Mouse (Mus musculus) liver, embryonic 15.5 days (tissue): ENCODE data around the gene Zc3h13. TPM values are rescaled to one million over a fixed set of nuclear protein-coding genes. Genes with fewer than 3 reads are reported as not detected.

Experiments used
- ATAC-seq: fragments of 200-750 bp; cut with Nextera tagmentation; 2 replicates; pipeline ENCODE4 v1.8.0; 2017; ENCODE audit warnings: moderate number of reproducible peaks, mild to moderate bottlenecking, moderate library complexity; ENCODE audit not compliant: insufficient read depth
- H3K27ac ChIP-seq: fragments of 300-500 bp; sonication (generic); replicated peaks from 2 replicates; pipeline ENCODE4 v1.5.1; 2015; ENCODE audit warnings: mild to moderate bottlenecking, inconsistent platforms
- H3K27me3 ChIP-seq: fragments of 300-500 bp; sonication (generic); 2 replicates; pipeline ENCODE4 v1.6.1; 2015; ENCODE audit warnings: mild to moderate bottlenecking, inconsistent platforms
- H3K36me3 ChIP-seq: fragments of 300-500 bp; sonication (generic); replicated peaks from 2 replicates; pipeline ENCODE4 v1.6.1; 2015; ENCODE audit warnings: moderate library complexity, mild to moderate bottlenecking, inconsistent platforms
- H3K4me1 ChIP-seq: fragments of 300-500 bp; sonication (generic); replicated peaks from 2 replicates; pipeline ENCODE4 v1.6.1; 2015; ENCODE audit warnings: inconsistent platforms
- H3K4me2 ChIP-seq: fragments of 300-500 bp; sonication (generic); 2 replicates; pipeline ENCODE4 v1.6.1; 2015; ENCODE audit warnings: moderate library complexity, mild to moderate bottlenecking, inconsistent platforms
- H3K4me3 ChIP-seq: fragments of 300-500 bp; sonication (generic); replicated peaks from 2 replicates; pipeline ENCODE4 v1.5.1; 2015; ENCODE audit warnings: mild to moderate bottlenecking, inconsistent platforms
- H3K9ac ChIP-seq: fragments of 300-500 bp; sonication (generic); 2 replicates; pipeline ENCODE4 v1.6.1; 2015; ENCODE audit warnings: moderate library complexity, mild to moderate bottlenecking, inconsistent platforms
- H3K9me3 ChIP-seq: fragments of 300-500 bp; sonication (generic); replicated peaks from 2 replicates; pipeline ENCODE4 v1.6.1; 2016; ENCODE audit warnings: inconsistent platforms
- WGBS: fragments of 180-500 bp; shearing (Covaris S2); methylation state at CpG from one replicate; pipeline ENCODE4 v1.1.7; 2015; ENCODE audit warnings: mixed read lengths; ENCODE audit not compliant: insufficient replicate concordance; 5-methylcytosine and 5-hydroxymethylcytosine counted together
- polyA plus RNA-seq: library from polyadenylated mRNA; unstranded; fragments of >200 nt; fragmentation: Nextera tagmentation; extraction: Ambion mirVana; gene quantifications from 2 replicates; pipeline ENCODE4 v1.2.1, GENCODE M21; 2015

The Zc3h13 gene
- 11.9 TPM in 2 replicates for polyA plus RNA-seq

DNA sequence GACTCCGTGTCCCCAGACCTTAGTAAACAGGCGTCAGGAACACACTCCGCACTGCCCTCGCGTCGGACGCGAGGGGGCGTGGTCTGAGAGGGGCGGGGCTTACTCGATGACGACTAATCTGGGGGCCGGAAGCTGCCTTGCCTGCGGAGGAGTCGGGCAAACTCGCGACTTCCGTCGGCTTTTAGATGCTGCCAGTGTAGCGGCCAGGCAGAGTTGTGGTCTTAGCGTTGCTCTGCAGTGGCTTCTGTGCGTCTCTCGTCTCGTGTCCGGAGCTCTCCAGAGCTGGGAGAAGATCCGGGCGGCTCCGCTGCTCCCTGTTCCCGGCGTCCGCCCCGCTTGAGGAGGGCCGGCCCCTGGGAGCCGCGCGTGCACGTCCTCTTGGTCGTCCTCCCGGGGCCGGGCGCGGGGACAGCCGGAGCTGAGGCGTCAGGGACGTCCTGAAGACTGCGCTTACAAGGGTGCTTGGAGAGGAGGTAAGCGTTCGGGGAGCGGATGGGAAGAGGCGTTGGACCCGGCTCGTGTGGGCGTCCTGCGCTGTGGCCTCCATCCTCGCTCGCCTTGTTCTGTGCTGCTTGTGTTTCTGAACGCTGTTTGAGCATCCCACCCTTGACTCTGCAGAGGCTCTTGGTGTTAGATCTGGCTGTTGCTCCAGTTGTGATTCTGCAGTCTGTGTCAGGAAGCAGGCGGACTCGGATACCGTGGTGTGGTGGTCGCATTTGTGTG is at the start of gene Zc3h13:
TSS of gene Zc3h13 (plus strand) at position 181 of the 723 bp plus-strand sequence.
- Histone ChIP-seq H3K27ac (peak within 1 kb of the TSS; percentile 87), H3K4me2 (peak within 1 kb of the TSS; percentile 81), H3K9ac (peak within 1 kb of the TSS; percentile 81), H3K4me3 (peak within 1 kb of the TSS; percentile 92), H3K36me3 (no peaks in the 10 kb centered on the region; the same call in 1 of the 2 replicates), H3K4me1 (peaks cover 23% of the 10 kb centered on the region), H3K9me3 (no peaks in the 10 kb centered on the region), H3K27me3 (peaks cover 11% of the 10 kb centered on the region; the same call in 1 of the 2 replicates)
- peak; percentile 97 for ATAC-seq
- under 1% methylated on average over 61 of the region's 61 CpGs for WGBS

- Histone ChIP-seq H3K4me1 (0 out of 2 replicates have a peak, but pooled peaks cover 9% of the 10 kb centered on the region), H3K4me3 (no peak overlapping the region), H3K36me3 (no peaks in the 10 kb centered on the region), H3K9me3 (no peaks in the 10 kb centered on the region), H3K4me2 (no peak overlapping the region), H3K27me3 (no peaks in the 10 kb centered on the region), H3K27ac (no peak overlapping the region), H3K9ac (no peak overlapping the region)
- no peak for ATAC-seq
- whole genome bisulfite sequencing: 73% methylated on average over 8 of the region's 8 CpGs
These were observed 48.6 kb upstream of the Zc3h13 start for GRCm38 (mm10) chr14:75235552-75235951.

DNA sequence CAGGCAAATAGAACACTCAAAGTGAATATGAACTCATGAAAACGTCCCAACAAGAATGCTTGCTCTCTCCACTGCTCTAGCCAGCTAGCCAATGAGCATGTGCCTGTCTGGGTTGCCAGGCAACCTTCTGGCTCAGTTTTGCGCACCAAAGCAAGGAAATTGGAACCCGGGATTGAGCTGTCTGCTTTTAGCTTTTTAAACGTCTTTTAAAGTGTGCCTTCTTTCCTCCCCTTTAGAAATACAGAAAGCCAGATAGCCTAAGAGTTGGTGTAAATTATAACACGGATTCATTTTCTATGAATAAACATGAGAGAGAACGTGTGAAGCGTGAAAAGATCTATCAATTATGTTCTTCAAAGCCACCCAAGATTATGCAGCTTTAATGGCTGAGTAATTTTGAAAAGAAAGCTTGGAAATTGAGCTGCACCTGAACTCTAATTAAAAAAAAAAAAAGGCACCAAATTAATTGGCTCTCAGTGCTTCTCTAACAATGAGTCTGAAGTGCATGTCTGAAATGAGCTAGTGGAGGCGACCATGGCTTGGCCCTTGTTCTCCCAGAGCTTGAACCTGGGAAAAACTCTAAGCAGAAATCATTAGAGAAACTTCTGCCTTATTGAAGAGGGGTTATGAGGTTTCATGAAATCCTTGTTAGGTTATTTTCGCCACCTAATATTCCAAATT is 48.1 kb upstream of the Zc3h13 start:
- WGBS: 56% methylated on average over 9 of the region's 9 CpGs

GRCm38 (mm10) chr14:75236636-75237003 is 47.6 kb upstream of the Zc3h13 start:
- H3K4me2 ChIP-seq: no peak overlapping the region
- H3K36me3 ChIP-seq: no peaks in the 10 kb centered on the region
- ATAC-seq: no peak
- WGBS: 60% methylated on average over 4 of the region's 4 CpGs
- no peak overlapping the region for H3K9ac ChIP-seq
- no peak overlapping the region for H3K4me3 ChIP-seq
- H3K27ac ChIP-seq: no peak overlapping the region
- no peaks in the 10 kb centered on the region for H3K27me3 ChIP-seq
- H3K9me3 ChIP-seq: no peaks in the 10 kb centered on the region
- H3K4me1 ChIP-seq: 0 out of 2 replicates have a peak, but pooled peaks cover 9% of the 10 kb centered on the region

More for the DNA sequence above, 48.1 kb upstream of the Zc3h13 start:
- H3K4me2 ChIP-seq: no peak overlapping the region
- H3K4me1 ChIP-seq: 0 out of 2 replicates have a peak, but pooled peaks cover 9% of the 10 kb centered on the region
- no peak overlapping the region for H3K4me3 ChIP-seq
- ATAC-seq: no peak
- no peak overlapping the region for H3K27ac ChIP-seq
- H3K27me3 ChIP-seq: no peaks in the 10 kb centered on the region
- no peak overlapping the region for H3K9ac ChIP-seq
- no peaks in the 10 kb centered on the region for H3K36me3 ChIP-seq
- no peaks in the 10 kb centered on the region for H3K9me3 ChIP-seq

- no peaks in the 10 kb centered on the region for H3K27me3 ChIP-seq
- no peak overlapping the region for H3K27ac ChIP-seq
- ATAC-seq: no peak
- WGBS: 65% methylated on average over 8 of the region's 8 CpGs
- 0 out of 2 replicates have a peak, but pooled peaks cover 9% of the 10 kb centered on the region for H3K4me1 ChIP-seq
- no peak overlapping the region for H3K4me2 ChIP-seq
- H3K36me3 ChIP-seq: no peaks in the 10 kb centered on the region
- no peaks in the 10 kb centered on the region for H3K9me3 ChIP-seq
- H3K4me3 ChIP-seq: no peak overlapping the region
- H3K9ac ChIP-seq: no peak overlapping the region
These were observed 47.1 kb upstream of the Zc3h13 start for GRCm38 (mm10) chr14:75237096-75237495.

DNA sequence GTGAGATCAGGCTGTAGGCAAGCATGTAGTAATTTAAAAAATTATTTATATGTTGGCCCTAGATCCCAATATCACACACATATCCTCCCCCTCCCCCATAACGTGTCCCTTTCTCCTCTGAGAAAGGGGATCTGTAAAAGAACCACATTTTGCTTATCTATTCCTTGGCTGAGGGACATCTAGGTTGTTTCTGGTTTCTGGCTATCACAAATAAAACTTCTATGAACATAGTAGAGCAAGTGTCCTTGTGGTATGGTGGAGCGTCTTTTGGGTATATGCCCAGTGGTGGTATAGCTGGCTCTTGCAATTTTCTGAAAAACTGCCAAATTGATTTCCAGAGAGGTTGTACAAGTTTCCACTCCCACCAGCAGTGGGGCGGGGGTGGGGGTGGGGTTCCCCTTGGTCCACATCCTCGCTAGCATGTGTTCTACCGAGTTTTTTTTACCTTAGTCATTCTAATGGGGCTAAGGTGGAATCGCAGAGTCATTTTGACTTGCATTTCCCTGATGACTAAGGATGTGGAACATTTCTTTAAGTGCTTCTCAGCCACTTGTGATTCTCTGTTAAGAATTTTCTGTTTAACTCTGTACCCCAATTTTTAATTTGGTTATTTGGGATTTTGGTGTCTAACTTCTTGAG is 46.0 kb upstream of the Zc3h13 start:
- H3K9ac ChIP-seq: no peak overlapping the region
- WGBS: 36% methylated on average over 6 of the region's 6 CpGs
- no peaks in the 10 kb centered on the region for H3K27me3 ChIP-seq
- H3K4me2 ChIP-seq: no peak overlapping the region
- H3K27ac ChIP-seq: 0 out of 2 replicates have a peak overlapping the region, but pooled peaks have one; percentile 14
- no peaks in the 10 kb centered on the region for H3K36me3 ChIP-seq
- ATAC-seq: peak; percentile 61
- no peak overlapping the region for H3K4me3 ChIP-seq
- H3K9me3 ChIP-seq: no peaks in the 10 kb centered on the region
- H3K4me1 ChIP-seq: 0 out of 2 replicates have a peak, but pooled peaks cover 9% of the 10 kb centered on the region

DNA sequence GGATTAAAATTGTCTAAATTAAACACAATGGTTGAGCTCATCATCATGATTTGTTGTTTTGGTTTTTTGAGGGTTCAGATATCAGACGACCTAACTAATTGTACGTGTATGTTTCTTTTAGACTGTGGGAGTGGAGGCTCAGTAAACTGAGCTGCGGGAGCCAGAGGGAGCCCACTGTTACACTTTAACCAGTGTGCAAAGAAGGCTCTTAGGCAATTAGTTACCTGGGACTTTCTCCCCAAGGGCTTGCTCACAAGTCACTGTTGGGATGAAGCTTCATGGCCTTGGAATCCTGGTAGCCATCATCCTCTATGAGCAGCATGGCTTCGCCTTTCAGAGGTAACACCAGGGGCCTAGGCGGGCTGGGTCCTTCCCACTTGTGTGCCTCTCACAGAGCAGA is 42.1 kb upstream of the Zc3h13 start, which contains the start of gene Cpb2:
TSS of gene Cpb2 (plus strand) at position 201 of the 400 bp plus-strand sequence.
- H3K9ac ChIP-seq: no peak within 1 kb of the TSS

DNA sequence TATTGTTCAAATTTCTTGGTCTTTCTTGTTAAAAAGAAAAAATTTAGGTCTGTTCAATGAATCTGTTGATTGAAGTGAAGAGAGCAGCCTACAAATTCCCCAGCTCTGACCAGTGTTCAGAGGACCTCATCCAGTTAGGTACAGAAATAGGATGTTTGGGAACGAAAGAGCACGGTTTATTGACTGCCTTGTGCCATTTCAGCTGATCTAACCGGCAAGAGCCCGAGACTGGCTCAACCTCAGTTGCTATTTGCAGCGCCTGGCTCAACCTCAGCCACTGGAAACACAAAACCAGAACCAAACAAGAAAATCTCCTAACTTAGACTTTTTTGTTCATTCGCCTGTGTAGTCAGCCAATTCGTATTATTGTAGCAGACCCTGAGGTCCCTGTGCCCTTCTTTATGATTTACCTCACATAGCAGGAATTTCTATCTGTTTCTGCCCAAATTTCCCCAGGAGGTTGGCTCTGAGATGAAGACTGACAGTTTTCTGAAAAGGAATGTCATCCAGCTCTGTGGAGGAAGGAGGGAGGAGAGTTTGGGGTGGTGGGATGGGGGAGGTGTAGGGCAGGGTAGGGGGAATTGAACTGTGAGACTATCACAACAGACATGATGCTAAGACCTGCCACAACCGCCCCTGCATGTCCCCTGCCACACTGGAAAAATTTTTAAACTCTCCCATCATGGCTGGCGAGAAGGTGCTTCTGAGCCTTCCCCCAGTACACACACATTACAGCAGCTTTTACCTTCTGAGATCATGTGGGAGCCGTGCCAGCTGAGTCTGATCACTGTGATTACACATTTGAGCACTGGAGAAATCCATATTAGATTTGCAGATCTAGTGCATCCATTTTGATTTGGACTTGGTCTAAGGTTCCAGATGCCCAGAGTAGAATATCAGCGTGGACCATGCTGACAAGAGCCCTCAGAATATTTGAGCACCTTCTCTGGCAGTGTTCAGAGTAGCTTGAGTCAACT is 37.9 kb upstream of the Zc3h13 start:
- H3K27ac ChIP-seq: no peak overlapping the region
- no peak overlapping the region for H3K4me3 ChIP-seq
- WGBS: 57% methylated on average over 11 of the region's 11 CpGs
- no peak for ATAC-seq
- no peaks in the 10 kb centered on the region for H3K27me3 ChIP-seq
- peaks cover 4% of the 10 kb centered on the region; the same call in 1 of the 2 replicates for H3K4me1 ChIP-seq
- H3K36me3 ChIP-seq: no peaks in the 10 kb centered on the region
- H3K4me2 ChIP-seq: no peak overlapping the region
- no peaks in the 10 kb centered on the region for H3K9me3 ChIP-seq
- no peak overlapping the region for H3K9ac ChIP-seq

More for the DNA sequence above, 42.1 kb upstream of the Zc3h13 start, which contains the start of gene Cpb2:
- H3K27ac ChIP-seq: peak within 1 kb of the TSS; percentile 45
- no peaks in the 10 kb centered on the region for H3K9me3 ChIP-seq
- H3K27me3 ChIP-seq: no peaks in the 10 kb centered on the region
- no peaks in the 10 kb centered on the region for H3K36me3 ChIP-seq
- H3K4me3 ChIP-seq: peak within 1 kb of the TSS; percentile 21
- peaks cover 5% of the 10 kb centered on the region; the same call in 1 of the 2 replicates for H3K4me1 ChIP-seq
- peak; percentile 62 for ATAC-seq
- peak within 1 kb of the TSS; percentile 25 for H3K4me2 ChIP-seq
- WGBS: 59% methylated on average over 5 of the region's 5 CpGs

- WGBS: 66% methylated on average over 3 of the region's 3 CpGs
- H3K4me1 ChIP-seq: peaks cover 4% of the 10 kb centered on the region; the same call in 1 of the 2 replicates
- no peak overlapping the region for H3K9ac ChIP-seq
- H3K27ac ChIP-seq: no peak overlapping the region
- no peak overlapping the region for H3K4me2 ChIP-seq
- H3K9me3 ChIP-seq: no peaks in the 10 kb centered on the region
- H3K4me3 ChIP-seq: no peak overlapping the region
- no peaks in the 10 kb centered on the region for H3K36me3 ChIP-seq
- ATAC-seq: no peak
- H3K27me3 ChIP-seq: no peaks in the 10 kb centered on the region
These were observed 33.7 kb upstream of the Zc3h13 start for GRCm38 (mm10) chr14:75250432-75250831.

GRCm38 (mm10) chr14:75256521-75256920 is 27.7 kb upstream of the Zc3h13 start:
- Histone ChIP-seq H3K27ac (no peak overlapping the region), H3K4me1 (no peaks in the 10 kb centered on the region), H3K9ac (no peak overlapping the region), H3K36me3 (0 out of 2 replicates have a peak, but pooled peaks cover 3% of the 10 kb centered on the region), H3K4me3 (no peak overlapping the region), H3K4me2 (no peak overlapping the region), H3K9me3 (no peaks in the 10 kb centered on the region), H3K27me3 (no peaks in the 10 kb centered on the region)
- 29% methylated on average over 5 of the region's 5 CpGs for WGBS
- no peak for ATAC-seq
